Comparison of ENCODE assay signal across 8 mouse cellular contexts in the genomic region with DNA sequence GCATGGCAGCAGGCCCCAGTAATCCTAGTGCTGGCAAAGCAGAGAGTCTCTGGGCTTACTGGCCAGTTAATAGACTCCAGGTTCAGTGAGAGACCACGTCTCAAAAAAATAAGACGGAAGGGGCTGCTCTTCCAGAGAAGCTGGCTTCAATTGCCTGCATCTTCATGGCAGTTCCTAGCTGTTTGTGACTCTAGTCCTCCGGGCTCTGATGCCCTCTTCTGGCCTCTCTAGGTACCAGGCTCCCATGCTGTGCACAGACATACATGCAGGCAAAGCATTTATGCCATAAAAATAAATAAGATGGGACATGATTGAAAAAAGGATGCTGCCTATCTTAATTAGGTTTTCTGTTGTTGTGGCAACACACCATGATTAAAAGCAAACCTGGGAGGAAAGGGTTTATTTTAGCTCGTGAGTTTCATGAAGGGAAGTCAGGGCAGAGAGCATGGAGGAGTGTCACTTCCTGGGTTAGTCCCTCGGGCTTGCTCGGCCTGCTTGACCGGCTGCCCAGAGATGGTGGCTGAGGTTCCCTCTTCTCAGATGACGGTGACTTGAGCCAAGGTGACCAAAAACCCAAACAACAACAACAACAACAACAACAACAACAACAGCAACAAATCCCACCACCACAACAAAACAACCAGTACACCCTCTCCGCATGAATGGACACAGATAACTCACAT. TPM values are rescaled to one million over a fixed set of nuclear protein-coding genes. Genes with fewer than 3 reads are reported as not detected.
DNase-seq lines count a peak whose midpoint lies in the region; ATAC-seq and TF ChIP-seq lines count a peak whose summit lies in the region.
"Had no signal": no experiment of that assay in that cellular context is flagged by ENCODE, and none has a peak within 500 bp of the region (broad histone marks: within the 10 kb centered on the region; RNA-seq: fewer than 3 reads in every experiment).

No protein-coding gene starts in this region.

- H3K27me3 ChIP-seq in ES-Bruce4 (ENCODE audit: control insufficient read depth, insufficient read depth, low read length, poor library complexity, severe bottlenecking), result no peaks in the 10 kb centered on the region
- H3K27me3 ChIP-seq in embryonic facial prominence, embryonic 10.5 days (replicated peaks; ENCODE audit: low read depth, poor library complexity, severe bottlenecking), result 0 out of 2 replicates have a peak, but pooled peaks cover 4% of the 10 kb centered on the region
- H3K27me3 ChIP-seq in heart, embryonic 16.5 days (ENCODE audit: control insufficient read depth, insufficient read depth, low read length), result no peaks in the 10 kb centered on the region
- H3K27me3 ChIP-seq: limb, embryonic 15.5 days had no signal

- no peak for TF ChIP-seq EP300 in ES-Bruce4 (IDR thresholded peaks at IDR 0.05; ENCODE audit: insufficient read depth, low read depth, low read length)

- H3K36me3 ChIP-seq in ES-Bruce4 (ENCODE audit: control insufficient read depth, insufficient read depth, low read length, poor library complexity, severe bottlenecking), result no peaks in the 10 kb centered on the region
- no peaks in the 10 kb centered on the region for H3K36me3 ChIP-seq in embryonic facial prominence, embryonic 10.5 days (replicated peaks)
- no peaks in the 10 kb centered on the region for H3K36me3 ChIP-seq in heart, embryonic 16.5 days (ENCODE audit: control insufficient read depth, insufficient read depth)
- H3K36me3 ChIP-seq: limb, embryonic 15.5 days had no signal

- peak; percentile 61; the same call in 1 of the 2 replicates for ATAC-seq in heart, embryonic 16.5 days (replicated peaks; ENCODE audit: extremely low read depth, insufficient read depth, low FRiP score)
- peak; percentile 81 for ATAC-seq in neutrophil, adult 5-6 weeks (ENCODE audit: extremely low read depth, insufficient number of reproducible peaks, low FRiP score, poor library complexity, severe bottlenecking)

- no peaks in the 10 kb centered on the region; the same call in 1 of the 2 replicates for H3K9me3 ChIP-seq in ES-Bruce4 (replicated peaks; ENCODE audit: control insufficient read depth, insufficient read depth, low read length, poor library complexity, severe bottlenecking)
- H3K9me3 ChIP-seq in embryonic facial prominence, embryonic 10.5 days, result no peaks in the 10 kb centered on the region
- no peaks in the 10 kb centered on the region for H3K9me3 ChIP-seq in heart, embryonic 16.5 days (replicated peaks; ENCODE audit: control insufficient read depth, low read length)
- H3K9me3 ChIP-seq: limb, embryonic 15.5 days had no signal

- no peak overlapping the region for H3K27ac ChIP-seq in ES-Bruce4 (ENCODE audit: insufficient read depth, low read length)
- no peak overlapping the region for H3K27ac ChIP-seq in embryonic facial prominence, embryonic 10.5 days (replicated peaks)
- no peak overlapping the region for H3K27ac ChIP-seq in heart, embryonic 16.5 days (ENCODE audit: low read length)
- H3K27ac ChIP-seq: limb, embryonic 15.5 days had no signal

- peak; percentile 67 to 87 for DNase-seq in adrenal gland, adult (ENCODE audit: inconsistent age in 2 of 2, low spot score in 1 of 2)
- DNase-seq in embryonic facial prominence, embryonic 10.5 days (ENCODE audit: low spot score), result peak; percentile 72
- DNase-seq in kidney, postnatal 25 days, result peak; percentile 77 to 84
- DNase-seq in lung, adult 18-20 months, result peak; percentile 65 to 68

- no peaks in the 10 kb centered on the region for H3K4me1 ChIP-seq in ES-Bruce4 (ENCODE audit: control insufficient read depth, insufficient read depth, low read length)
- 0 out of 2 replicates have a peak, but pooled peaks cover 10% of the 10 kb centered on the region for H3K4me1 ChIP-seq in embryonic facial prominence, embryonic 10.5 days
- H3K4me1 ChIP-seq in heart, embryonic 16.5 days (ENCODE audit: control insufficient read depth, insufficient read depth, low read length), result 0 out of 2 replicates have a peak, but pooled peaks cover 3% of the 10 kb centered on the region

- TF ChIP-seq CTCF in ES-Bruce4 (IDR thresholded peaks at IDR 0.05; ENCODE audit: low read depth, low read length), result peak; percentile 49

- TF ChIP-seq POLR2A in ES-Bruce4 (IDR thresholded peaks at IDR 0.05; ENCODE audit: insufficient read depth, low read length), result no peak

- H3K4me3 ChIP-seq in ES-Bruce4 (ENCODE audit: low read depth, low read length), result no peak overlapping the region
- no peak overlapping the region for H3K4me3 ChIP-seq in embryonic facial prominence, embryonic 10.5 days
- H3K4me3 ChIP-seq in heart, embryonic 16.5 days (ENCODE audit: low read length), result no peak overlapping the region
- H3K4me3 ChIP-seq: limb, embryonic 15.5 days had no signal

- no peak overlapping the region for H3K9ac ChIP-seq in ES-Bruce4 (ENCODE audit: low read depth, poor library complexity, severe bottlenecking)
- H3K9ac ChIP-seq in heart, embryonic 16.5 days (ENCODE audit: low read length), result no peak overlapping the region
- H3K9ac ChIP-seq: limb, embryonic 15.5 days had no signal

- 25% methylated on average over 9 of the region's 9 CpGs for WGBS in embryonic facial prominence, embryonic 10.5 days
- 23% methylated on average over 9 of the region's 9 CpGs for WGBS in heart, embryonic 16.5 days

- no peak overlapping the region for H3K4me2 ChIP-seq in heart, embryonic 16.5 days (ENCODE audit: low read depth, low read length)
- H3K4me2 ChIP-seq: limb, embryonic 15.5 days had no signal

RNA-seq across cellular contexts. Expression of gene Nrbf2, which starts 26.3 kb away (rescaled TPM):
- polyA plus RNA-seq in ES-Bruce4 (2011; ENCODE audit: insufficient read depth, insufficient read length, low read depth, missing spikeins), result 22.5 and 24.6 TPM in 2 replicates
- polyA plus RNA-seq in embryonic facial prominence, embryonic 10.5 days (2016; fragmentation: Nextera tagmentation; extraction: Ambion mirVana), result 39.0 and 39.1 TPM in 2 replicates
- polyA plus RNA-seq in heart, embryonic 16.5 days (2015; fragmentation: Nextera tagmentation; extraction: Ambion mirVana), result 29.8 and 33.0 TPM in 2 replicates
- total RNA-seq in neutrophil, adult 5-6 weeks (2017), result 29.7 and 32.6 TPM in 2 replicates
